Mouse (Mus musculus): ENCODE measurements around the gene Mark1. TPM values are rescaled to one million over a fixed set of nuclear protein-coding genes. Genes with fewer than 3 reads are reported as not detected.
A peak's percentile ranks its signal among the peaks of the same experiment; 100 is the strongest.

Mark1 gene
- polyA plus RNA-seq, 1 experiment from 2014 or later = 1.6 TPM

GRCm38 (mm10) chr1:185012566-185012965 is 13.2 kb upstream of the Mark1 start:
- no peaks in the 10 kb centered on the region for H3K9me3 ChIP-seq (ENCODE audit: control insufficient read depth)
- H3K27ac ChIP-seq (ENCODE audit: low read depth, low read length) = no peak overlapping the region
- H3K27me3 ChIP-seq (replicated peaks; ENCODE audit: control insufficient read depth, insufficient read depth, low read length) = no peaks in the 10 kb centered on the region
- no peaks in the 10 kb centered on the region for H3K4me1 ChIP-seq (replicated peaks; ENCODE audit: control insufficient read depth, insufficient read depth, low read length)
- no peaks in the 10 kb centered on the region for H3K36me3 ChIP-seq (ENCODE audit: control insufficient read depth, insufficient read depth)
- no peak for TF ChIP-seq CTCF (IDR thresholded peaks at IDR 0.05; ENCODE audit: low read depth)
- no peak overlapping the region for H3K9ac ChIP-seq (ENCODE audit: low read depth, low read length)
- H3K4me3 ChIP-seq (ENCODE audit: low read depth, low read length) = no peak overlapping the region
- no peak for ATAC-seq
- H3K4me2 ChIP-seq (replicated peaks; ENCODE audit: low read depth) = no peak overlapping the region
- 81% methylated on average over 3 of the region's 3 CpGs for WGBS

GRCm38 (mm10) chr1:185007066-185007465 is 7.7 kb upstream of the Mark1 start:
- Histone ChIP-seq H3K36me3 (ENCODE audit: control insufficient read depth, insufficient read depth) (no peaks in the 10 kb centered on the region), H3K4me1 (replicated peaks; ENCODE audit: control insufficient read depth, insufficient read depth, low read length) (no peaks in the 10 kb centered on the region), H3K27me3 (replicated peaks; ENCODE audit: control insufficient read depth, insufficient read depth, low read length) (no peaks in the 10 kb centered on the region), H3K27ac (ENCODE audit: low read depth, low read length) (no peak overlapping the region), H3K9me3 (ENCODE audit: control insufficient read depth) (no peaks in the 10 kb centered on the region), H3K9ac (ENCODE audit: low read depth, low read length) (no peak overlapping the region), H3K4me2 (replicated peaks; ENCODE audit: low read depth) (no peak overlapping the region), H3K4me3 (ENCODE audit: low read depth, low read length) (no peak overlapping the region)
- no peak for TF ChIP-seq CTCF (IDR thresholded peaks at IDR 0.05; ENCODE audit: low read depth)
- 25% methylated on average over 5 of the region's 5 CpGs for WGBS
- ATAC-seq = peak; percentile 68

GRCm38 (mm10) chr1:184999780-185000599 is 620 bp upstream of the Mark1 start:
- no peak for TF ChIP-seq CTCF (IDR thresholded peaks at IDR 0.05; ENCODE audit: low read depth)
- ATAC-seq = 0 out of 2 replicates have a peak, but pooled peaks have one; percentile 35
- H3K4me2 ChIP-seq (replicated peaks; ENCODE audit: low read depth) = peak overlapping the region; percentile 95
- H3K4me3 ChIP-seq (ENCODE audit: low read depth, low read length) = peak overlapping the region; percentile 79
- H3K36me3 ChIP-seq (ENCODE audit: control insufficient read depth, insufficient read depth) = no peaks in the 10 kb centered on the region
- no peaks in the 10 kb centered on the region for H3K4me1 ChIP-seq (replicated peaks; ENCODE audit: control insufficient read depth, insufficient read depth, low read length)
- peak overlapping the region; percentile 89 for H3K9ac ChIP-seq (ENCODE audit: low read depth, low read length)
- H3K27me3 ChIP-seq (replicated peaks; ENCODE audit: control insufficient read depth, insufficient read depth, low read length) = no peaks in the 10 kb centered on the region
- no peak overlapping the region for H3K27ac ChIP-seq (ENCODE audit: low read depth, low read length)
- no peaks in the 10 kb centered on the region for H3K9me3 ChIP-seq (ENCODE audit: control insufficient read depth)
- WGBS = 3% methylated on average over 29 of the region's 65 CpGs

GRCm38 (mm10) chr1:184998631-184999030 is 739 bp downstream of the Mark1 start:
- Histone ChIP-seq H3K4me3 (ENCODE audit: low read depth, low read length) (peak overlapping the region; percentile 79), H3K9ac (ENCODE audit: low read depth, low read length) (peak overlapping the region; percentile 89), H3K4me2 (replicated peaks; ENCODE audit: low read depth) (peak overlapping the region; percentile 95), H3K9me3 (ENCODE audit: control insufficient read depth) (no peaks in the 10 kb centered on the region), H3K27me3 (replicated peaks; ENCODE audit: control insufficient read depth, insufficient read depth, low read length) (no peaks in the 10 kb centered on the region), H3K36me3 (ENCODE audit: control insufficient read depth, insufficient read depth) (no peaks in the 10 kb centered on the region), H3K27ac (ENCODE audit: low read depth, low read length) (no peak overlapping the region), H3K4me1 (replicated peaks; ENCODE audit: control insufficient read depth, insufficient read depth, low read length) (no peaks in the 10 kb centered on the region)
- no peak for TF ChIP-seq CTCF (IDR thresholded peaks at IDR 0.05; ENCODE audit: low read depth)
- peak; percentile 6; the same call in 1 of the 2 replicates for ATAC-seq
- WGBS = 31% methylated on average over 2 of the region's 2 CpGs

- no peak overlapping the region for H3K4me3 ChIP-seq (ENCODE audit: low read depth, low read length)
- H3K9ac ChIP-seq (ENCODE audit: low read depth, low read length) = no peak overlapping the region
- TF ChIP-seq CTCF (IDR thresholded peaks at IDR 0.05; ENCODE audit: low read depth) = no peak
- H3K27ac ChIP-seq (ENCODE audit: low read depth, low read length) = no peak overlapping the region
- H3K27me3 ChIP-seq (replicated peaks; ENCODE audit: control insufficient read depth, insufficient read depth, low read length) = no peaks in the 10 kb centered on the region
- no peaks in the 10 kb centered on the region for H3K9me3 ChIP-seq (ENCODE audit: control insufficient read depth)
- no peaks in the 10 kb centered on the region for H3K4me1 ChIP-seq (replicated peaks; ENCODE audit: control insufficient read depth, insufficient read depth, low read length)
- no peaks in the 10 kb centered on the region for H3K36me3 ChIP-seq (ENCODE audit: control insufficient read depth, insufficient read depth)
- 0 out of 2 replicates have a peak overlapping the region, but pooled peaks have one; percentile 1 for H3K4me2 ChIP-seq (replicated peaks; ENCODE audit: low read depth)
- no peak for ATAC-seq
- 76% methylated on average over 9 of the region's 9 CpGs for WGBS
Measured at GRCm38 (mm10) chr1:184998161-184998560, 1.2 kb downstream of the Mark1 start.

- H3K4me1 ChIP-seq (replicated peaks; ENCODE audit: control insufficient read depth, insufficient read depth, low read length) = no peaks in the 10 kb centered on the region
- no peak for TF ChIP-seq CTCF (IDR thresholded peaks at IDR 0.05; ENCODE audit: low read depth)
- H3K9ac ChIP-seq (ENCODE audit: low read depth, low read length) = no peak overlapping the region
- no peak overlapping the region for H3K4me2 ChIP-seq (replicated peaks; ENCODE audit: low read depth)
- H3K27me3 ChIP-seq (replicated peaks; ENCODE audit: control insufficient read depth, insufficient read depth, low read length) = no peaks in the 10 kb centered on the region
- H3K36me3 ChIP-seq (ENCODE audit: control insufficient read depth, insufficient read depth) = no peaks in the 10 kb centered on the region
- no peak overlapping the region for H3K27ac ChIP-seq (ENCODE audit: low read depth, low read length)
- H3K9me3 ChIP-seq (ENCODE audit: control insufficient read depth) = no peaks in the 10 kb centered on the region
- no peak for ATAC-seq
- no peak overlapping the region for H3K4me3 ChIP-seq (ENCODE audit: low read depth, low read length)
- WGBS = 69% methylated on average over 11 of the region's 11 CpGs
Measured at GRCm38 (mm10) chr1:184997466-184997865, 1.9 kb downstream of the Mark1 start.
